Mouse (Mus musculus) CH12.LX (cell line): Measurements from ENCODE around the gene Thrsp.

ENCODE experiments used
- BHLHE40 ChIP-seq: IDR thresholded peaks from 2 replicates; pipeline ENCODE4 v1.6.1; 2011; ENCODE audit warnings: mild to moderate bottlenecking, low read depth, low read length, improper control_type of control experiment
- CHD1 ChIP-seq: IDR thresholded peaks from 2 replicates; pipeline ENCODE4 v1.6.1; 2012; ENCODE audit warnings: low read depth, low read length, improper control_type of control experiment, inconsistent platforms
- CTCF ChIP-seq, 2 experiments: IDR thresholded peaks in 1 of 2; conservative IDR thresholded peaks in 1 of 2; 2 replicates each; pipeline ENCODE4 v1.5.1; 2011 to 2012; ENCODE audit warnings: low read depth in 2 of 2, low read length in 2 of 2, improper control_type of control experiment in 1 of 2, inconsistent platforms in 1 of 2, mild to moderate bottlenecking in 1 of 2, moderate library complexity in 1 of 2
- EP300 ChIP-seq: IDR thresholded peaks from 2 replicates; pipeline ENCODE4 v1.6.1; 2011; ENCODE audit warnings: low read length, improper control_type of control experiment
- GABPA ChIP-seq: IDR thresholded peaks from 2 replicates; pipeline ENCODE4 v1.6.1; 2012; ENCODE audit warnings: low read depth, low read length, improper control_type of control experiment, inconsistent platforms; ENCODE audit not compliant: insufficient replicate concordance
- MXI1 ChIP-seq: IDR thresholded peaks from 2 replicates; pipeline ENCODE4 v1.6.1; 2011; ENCODE audit warnings: mild to moderate bottlenecking, low read depth, low read length, improper control_type of control experiment
- NRF1 ChIP-seq: IDR thresholded peaks from 2 replicates; pipeline ENCODE4 v1.6.1; 2014; ENCODE audit warnings: low read depth, mild to moderate bottlenecking, inconsistent platforms, low read length, improper control_type of control experiment, moderate library complexity
- POLR2A ChIP-seq: IDR thresholded peaks from 2 replicates; pipeline ENCODE4 v1.6.1; 2011; ENCODE audit warnings: low read depth, mild to moderate bottlenecking, improper control_type of control experiment, low read length
- POLR2AphosphoS2 ChIP-seq: IDR thresholded peaks from 2 replicates; pipeline ENCODE4 v1.6.1; 2011; ENCODE audit warnings: low read depth, low read length, improper control_type of control experiment
- RCOR1 ChIP-seq: conservative IDR thresholded peaks from 2 replicates; pipeline ENCODE4 v1.6.1; 2012; ENCODE audit warnings: low read depth, mild to moderate bottlenecking, inconsistent platforms, low read length, improper control_type of control experiment
- ZC3H11A ChIP-seq: IDR thresholded peaks from 2 replicates; pipeline ENCODE4 v1.6.1; 2012; ENCODE audit warnings: low read depth, mild to moderate bottlenecking, inconsistent platforms, low read length, improper control_type of control experiment
- ZNF384 ChIP-seq: IDR thresholded peaks from 2 replicates; pipeline ENCODE4 v1.6.1; 2012; ENCODE audit warnings: low read depth, low read length, improper control_type of control experiment, inconsistent platforms

DNA sequence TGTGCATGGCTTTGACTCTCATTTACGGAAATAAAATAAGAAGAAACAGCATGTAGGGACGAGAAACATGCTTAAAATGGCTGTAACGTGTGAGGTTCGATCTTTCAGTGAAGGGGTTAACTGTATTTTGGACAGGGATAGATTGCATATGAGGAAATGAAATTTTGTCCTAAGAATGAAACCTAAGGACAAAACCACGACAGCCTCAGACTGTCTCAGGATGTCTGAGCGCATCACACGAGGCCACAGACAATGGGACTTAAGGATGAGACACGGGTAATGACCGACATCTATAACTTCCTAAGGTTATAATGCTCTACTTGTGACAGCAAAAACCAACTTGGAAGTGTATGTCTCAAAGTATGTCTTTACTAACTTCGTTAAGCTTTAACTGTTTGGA is 17.0 kb upstream of the Thrsp start:
- TF ChIP-seq CTCF (conservative IDR thresholded peaks at IDR 0.05 in 1 of 2, IDR thresholded peaks at IDR 0.05 in 1 of 2; ENCODE audit: low read depth in 2 of 2, low read length in 2 of 2) (no peak), POLR2AphosphoS2 (no peak), MXI1 (no peak), ZNF384 (no peak), RCOR1 (no peak), EP300 (no peak), POLR2A (no peak), NRF1 (no peak), GABPA (no peak), CHD1 (no peak), ZC3H11A (no peak), BHLHE40 (no peak)
